Mouse (Mus musculus) CD4-positive helper T cell, adult 2 months (primary cell): ENCODE measurements around the gene Tm9sf1.
A peak's percentile ranks its signal among the peaks of the same experiment; 100 is the strongest.

Source experiments
- DNase-seq: peaks from one replicate; pipeline ENCODE4 v3.0.0-alpha.2; 2012; ENCODE audit warnings: low read depth, missing footprints, low spot score

Gene Tm9sf1

GRCm38 (mm10) chr14:55634874-55635522, 8.6 kb downstream of the Tm9sf1 start:
- no peak for DNase-seq

DNA sequence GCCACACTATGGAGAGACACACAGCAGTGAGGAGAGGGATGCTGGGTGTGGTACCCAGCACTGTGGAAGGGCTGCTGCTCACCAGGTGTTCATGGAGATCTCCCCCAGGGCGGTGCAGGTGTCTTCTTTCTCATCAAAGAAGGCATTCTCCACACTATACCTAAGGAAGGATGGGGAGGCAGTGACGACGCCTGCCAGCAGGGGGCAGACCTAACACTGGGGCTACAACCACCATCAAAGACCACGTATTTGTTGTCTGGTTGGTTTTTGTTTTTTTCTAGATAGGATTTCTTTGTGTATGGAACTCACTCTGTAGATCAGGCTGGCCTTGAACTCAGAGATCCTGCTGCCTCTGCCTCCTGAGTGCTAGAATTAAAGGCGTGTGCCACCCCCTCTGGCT, 14.3 kb downstream of the Tm9sf1 start:
- DNase-seq: peak; percentile 76

GRCm38 (mm10) chr14:55628077-55628827, 15.4 kb downstream of the Tm9sf1 start:
- no peak for DNase-seq

DNA sequence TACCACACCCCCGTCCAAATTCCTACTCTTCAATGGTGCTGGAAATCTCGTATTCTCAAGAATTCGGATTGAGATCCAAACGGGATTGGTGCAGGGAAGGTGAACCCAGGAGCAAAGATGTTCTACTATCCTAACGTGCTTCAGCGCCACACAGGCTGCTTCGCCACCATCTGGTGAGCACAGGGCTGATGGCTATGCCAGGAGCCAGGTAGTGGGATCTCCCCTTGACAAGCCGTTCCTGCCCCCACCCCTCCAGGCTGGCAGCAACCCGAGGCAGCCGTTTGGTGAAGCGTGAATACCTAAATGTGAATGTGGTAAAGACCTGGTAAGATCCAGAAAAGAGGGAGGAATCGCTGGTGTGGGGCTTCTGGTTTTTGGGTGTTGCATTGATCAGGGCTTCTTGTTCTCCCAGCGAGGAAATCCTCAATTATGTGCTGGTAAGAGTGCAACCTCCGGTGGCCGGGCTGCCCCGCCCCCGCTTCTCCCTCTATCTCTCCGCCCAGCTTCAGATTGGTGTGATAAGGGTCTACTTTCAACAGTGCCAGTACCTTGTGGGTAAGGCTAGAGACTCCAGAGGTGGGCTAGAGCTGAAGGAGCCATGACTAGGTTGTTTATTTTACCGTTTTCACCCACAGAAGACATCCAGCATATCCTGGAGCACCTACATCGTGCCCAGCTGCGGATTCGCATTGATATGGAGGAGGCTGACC, 25.0 kb downstream of the Tm9sf1 start:
- peak; percentile 22 for DNase-seq

- DNase-seq: peak; percentile 63
These were observed 25.8 kb downstream of the Tm9sf1 start, which contains the start of gene Rec8 for GRCm38 (mm10) chr14:55617822-55618221. TSS of gene Rec8 (plus strand) at chr14:55618037.

DNA sequence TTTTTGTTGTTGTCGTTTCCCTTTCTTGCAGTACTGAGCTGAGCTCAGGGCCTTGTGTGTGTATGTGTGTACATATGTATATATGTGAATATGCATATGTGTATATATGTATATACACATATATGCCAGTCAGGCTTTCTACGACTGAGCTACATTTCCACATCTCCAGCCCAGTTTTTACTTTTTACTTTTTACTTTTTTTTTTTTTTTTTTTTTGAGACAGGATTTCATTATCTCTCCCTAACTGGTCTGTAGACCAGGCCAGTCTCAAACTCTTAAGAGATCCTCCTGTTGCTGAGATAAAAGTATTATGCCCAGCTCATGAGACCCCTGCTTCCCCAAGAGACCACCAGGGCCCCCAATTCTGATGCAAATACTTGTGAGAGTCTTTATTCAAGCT, 26.8 kb downstream of the Tm9sf1 start:
- DNase-seq: no peak

GRCm38 (mm10) chr14:55615876-55616275, 27.7 kb downstream of the Tm9sf1 start:
- no peak for DNase-seq

GRCm38 (mm10) chr14:55614565-55615178, 28.9 kb downstream of the Tm9sf1 start:
- DNase-seq: no peak

- no peak for DNase-seq
These were observed 30.3 kb downstream of the Tm9sf1 start for GRCm38 (mm10) chr14:55613346-55613745.

DNA sequence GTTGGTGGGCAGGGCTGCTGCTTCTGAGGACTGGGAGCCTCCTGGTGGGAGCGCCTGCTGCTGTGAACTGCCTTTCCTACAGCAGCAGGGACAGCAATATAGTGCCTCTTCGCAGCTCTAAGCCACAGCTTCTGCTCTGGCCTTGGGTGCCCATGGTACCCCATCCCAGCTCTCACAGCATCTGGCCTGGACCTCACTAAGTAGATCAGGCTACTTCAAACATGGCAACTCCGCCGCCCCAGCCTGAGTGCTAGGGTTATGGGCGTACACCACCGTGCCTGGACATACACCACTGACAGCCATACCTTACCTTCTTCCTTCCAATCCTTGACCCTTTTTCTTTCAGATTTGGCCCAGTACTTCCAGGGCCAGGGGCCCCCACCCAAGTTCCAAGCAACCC, 35.3 kb downstream of the Tm9sf1 start:
- DNase-seq: no peak

- DNase-seq: no peak
These were observed 37.7 kb downstream of the Tm9sf1 start for GRCm38 (mm10) chr14:55605743-55606459.

DNA sequence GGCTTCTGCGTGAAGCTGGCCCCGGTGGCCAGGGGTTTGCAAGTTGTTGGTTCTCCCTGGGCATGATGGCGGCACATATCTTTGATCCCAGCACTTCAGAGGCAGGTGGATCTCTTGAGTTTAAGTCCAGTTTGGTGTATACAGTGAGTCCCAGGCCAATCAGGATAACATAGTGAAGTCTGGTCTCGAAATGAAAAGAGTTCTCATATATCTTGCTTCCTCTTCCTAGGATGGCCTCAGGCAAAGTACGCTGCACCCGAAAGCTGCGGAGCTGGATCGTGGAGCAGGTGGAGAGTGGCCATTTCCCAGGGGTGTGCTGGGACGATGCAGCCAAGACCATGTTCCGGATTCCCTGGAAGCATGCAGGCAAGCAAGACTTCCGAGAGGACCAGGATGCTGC, 38.8 kb downstream of the Tm9sf1 start:
- peak; percentile 44 for DNase-seq

GRCm38 (mm10) chr14:55603633-55604576, 39.7 kb downstream of the Tm9sf1 start:
- peak; percentile 97 for DNase-seq

DNA sequence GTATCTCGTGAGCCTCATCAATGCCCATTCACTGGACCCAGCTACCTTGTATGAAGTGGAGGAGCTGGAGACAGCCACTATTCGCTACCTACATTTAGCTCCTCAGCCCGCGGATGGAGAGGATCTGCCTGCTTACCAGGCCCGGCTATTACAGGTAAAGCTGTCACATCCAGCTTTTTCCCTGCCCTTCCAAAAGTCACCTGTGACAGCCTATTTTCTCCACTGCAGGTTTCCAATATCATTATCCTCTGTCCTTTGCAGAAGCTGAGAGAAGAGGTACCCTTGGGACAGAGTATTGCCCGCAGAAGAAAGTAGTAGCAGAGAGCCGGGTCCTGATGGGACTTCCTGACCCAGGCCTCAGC, 40.4 kb downstream of the Tm9sf1 start, which contains the start of gene Irf9:
Irf9 (plus strand) TSS at position 301 of the 362 bp plus-strand sequence.
- peak; percentile 25 for DNase-seq

DNA sequence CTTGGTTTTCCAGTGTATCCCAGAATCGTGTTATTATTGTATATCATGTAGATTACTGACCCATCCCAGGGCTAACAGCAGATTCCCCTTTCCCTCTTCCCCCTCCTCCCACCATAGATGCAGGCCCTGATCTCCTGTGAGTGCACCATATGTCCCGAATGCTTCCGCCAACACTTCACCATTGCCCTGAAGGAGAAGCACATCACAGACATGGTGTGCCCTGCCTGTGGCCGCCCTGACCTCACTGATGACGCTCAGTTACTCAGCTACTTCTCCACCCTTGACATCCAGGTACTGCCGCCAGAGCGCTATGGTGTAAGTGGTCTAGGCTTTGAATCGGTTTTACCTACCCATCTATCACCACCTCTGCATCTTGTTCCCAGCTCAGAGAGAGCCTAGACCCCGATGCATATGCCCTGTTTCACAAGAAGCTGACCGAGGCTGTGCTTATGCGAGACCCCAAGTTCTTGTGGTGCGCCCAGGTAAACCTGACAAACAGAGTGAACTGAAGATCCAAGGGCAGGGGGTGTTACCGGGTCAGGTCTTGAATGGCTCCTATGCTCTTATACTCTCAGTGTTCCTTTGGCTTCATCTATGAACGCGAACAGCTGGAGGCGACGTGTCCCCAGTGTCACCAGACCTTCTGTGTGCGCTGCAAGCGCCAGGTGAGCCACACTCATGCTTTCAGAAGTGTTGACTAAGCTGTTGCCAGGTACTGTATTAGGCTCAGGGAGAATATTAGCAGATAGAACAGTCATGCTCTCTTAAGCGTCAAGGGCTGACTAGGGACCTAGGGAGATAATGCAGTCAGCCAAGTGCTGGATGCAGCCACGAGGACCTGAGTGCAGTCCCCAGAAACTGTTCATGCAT, 44.9 kb downstream of the Tm9sf1 start:
- DNase-seq: no peak

DNA sequence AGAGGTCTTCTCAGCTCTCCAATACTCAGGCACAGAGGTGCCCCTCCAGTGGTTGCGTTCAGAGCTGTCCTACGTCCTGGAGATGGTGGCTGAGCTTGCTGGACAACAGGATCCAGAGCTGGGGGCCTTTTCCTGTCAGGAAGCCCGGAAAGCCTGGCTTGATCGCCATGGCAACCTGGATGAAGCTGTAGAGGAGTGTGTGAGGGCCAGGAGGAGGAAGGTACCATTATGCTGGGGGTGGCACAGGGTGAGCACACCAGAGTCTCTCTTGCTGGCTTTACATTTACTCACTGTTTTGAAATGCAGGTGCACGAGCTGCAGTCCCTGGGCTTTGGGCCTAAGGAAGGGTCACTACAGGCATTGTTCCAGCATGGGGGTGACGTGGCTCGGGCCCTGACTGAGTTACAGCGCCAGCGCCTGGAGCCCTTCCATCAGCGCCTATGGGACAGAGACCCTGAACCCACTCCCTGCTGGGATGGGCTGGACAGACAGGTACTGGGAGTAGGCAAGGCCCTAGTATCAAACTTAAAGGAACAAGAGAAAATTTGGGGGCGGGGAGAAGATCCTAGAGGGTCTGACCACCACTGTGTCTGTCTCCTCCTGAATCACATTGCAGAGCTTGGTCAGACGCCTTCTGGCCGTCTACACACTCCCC, 47.4 kb downstream of the Tm9sf1 start:
- no peak for DNase-seq

- no peak for DNase-seq
These were observed 51.4 kb downstream of the Tm9sf1 start for GRCm38 (mm10) chr14:55592226-55592625.

GRCm38 (mm10) chr14:55591331-55591891, 52.2 kb downstream of the Tm9sf1 start, which contains the start of gene Rnf31:
TSS of gene Rnf31 (plus strand) at chr14:55591708.
- peak; percentile 95 for DNase-seq
